Mouse (Mus musculus) T-helper 17 cell (primary cell): ENCODE results near the gene Grem2.

Experiments used
- in situ Hi-C, 2 experiments: fragments of 300-600 bp; cut with MboI, MseI; formaldehyde crosslinking; loops; 1 replicate in 1 of 2; 2 replicates in 1 of 2; pipeline ENCODE4 v1.15.1; 2025; ENCODE audit warnings: high pct_unique_total_duplicates in 2 of 2

Gene Grem2

DNA sequence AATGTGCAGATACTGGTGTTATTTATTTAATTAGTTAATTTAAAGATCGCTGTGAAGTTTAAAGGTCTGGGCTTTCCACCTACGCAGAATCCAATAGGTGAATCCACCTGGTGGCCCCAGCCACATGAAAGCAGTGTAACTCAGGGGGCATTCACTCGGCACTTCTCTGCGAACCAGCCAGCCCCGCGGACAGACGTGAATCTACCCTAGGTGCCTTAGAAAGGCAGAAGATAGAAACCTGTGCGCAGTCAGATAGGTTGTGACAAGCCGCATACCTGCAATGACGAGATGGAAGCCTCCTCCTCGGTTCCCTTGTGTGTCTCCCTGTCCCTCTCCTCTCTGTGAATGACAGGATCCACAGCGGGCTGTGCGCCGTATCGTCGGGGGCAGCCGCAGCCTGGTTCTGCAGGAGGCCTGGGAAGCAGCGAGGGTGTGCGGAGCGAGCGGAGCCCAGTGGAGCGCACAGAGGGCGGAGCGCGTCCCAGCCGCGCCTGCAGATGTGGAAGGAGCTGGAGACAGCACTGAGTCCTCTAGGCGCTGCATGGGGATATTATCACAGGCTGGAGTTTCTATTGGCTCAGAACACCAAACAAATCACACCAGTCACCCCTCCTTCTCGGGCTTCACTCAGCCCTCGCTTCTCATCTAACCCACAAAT lies at the start of gene Grem2:
Gene Grem2, minus strand, starts transcription at position 522 of the 658 bp plus-strand sequence.
- in situ Hi-C loops, result no loop called here

DNA sequence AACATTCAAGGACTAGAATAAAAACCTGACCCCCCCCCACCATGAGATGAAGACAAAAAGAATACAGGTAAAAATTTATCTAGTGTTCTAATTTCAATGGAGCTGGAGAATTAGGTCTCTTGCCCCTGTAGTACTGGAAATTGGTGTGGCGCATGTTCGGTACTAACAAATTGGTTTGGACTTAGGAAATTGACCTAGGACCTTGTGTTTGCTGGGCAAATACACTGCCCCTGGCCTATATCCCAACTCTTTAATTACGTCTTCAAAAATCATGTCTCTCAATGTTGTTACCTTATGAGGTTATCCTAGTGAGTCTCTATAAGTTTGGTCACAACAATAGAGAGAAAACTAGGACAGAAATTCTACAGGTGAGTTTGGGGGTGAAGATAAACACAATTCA lies 38.2 kb upstream of the Grem2 start:
- in situ Hi-C loops, result no loop called here

DNA sequence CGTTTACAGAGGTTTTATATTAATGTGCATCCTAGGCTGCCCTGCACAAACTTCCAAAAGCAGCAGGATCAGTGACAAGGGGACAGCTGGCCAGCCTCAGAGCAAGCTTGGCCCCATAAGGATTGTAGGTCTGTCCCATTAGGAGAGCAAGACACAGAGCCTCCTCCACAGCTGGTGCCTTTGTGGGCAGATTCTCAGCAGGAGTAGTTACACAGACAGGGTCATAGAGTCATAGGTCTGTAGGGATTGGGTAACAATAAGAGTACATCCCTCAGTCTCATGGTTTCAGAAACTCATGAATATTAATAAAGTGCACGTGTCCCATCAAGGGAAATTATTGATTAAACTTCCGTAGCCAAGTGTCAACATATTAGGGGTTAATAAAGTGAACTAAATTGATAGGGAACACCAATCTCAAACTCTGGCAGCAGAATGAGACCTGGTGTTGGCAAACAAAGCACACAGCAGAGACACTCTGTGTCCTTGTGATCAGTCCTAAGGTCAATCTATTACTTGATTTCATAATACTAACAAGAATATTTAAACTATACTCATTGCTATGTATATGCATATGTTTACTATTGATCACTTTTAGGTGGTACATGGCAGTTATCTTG lies 9.5 kb upstream of the Grem2 start:
- in situ Hi-C loops, result no loop called here

DNA sequence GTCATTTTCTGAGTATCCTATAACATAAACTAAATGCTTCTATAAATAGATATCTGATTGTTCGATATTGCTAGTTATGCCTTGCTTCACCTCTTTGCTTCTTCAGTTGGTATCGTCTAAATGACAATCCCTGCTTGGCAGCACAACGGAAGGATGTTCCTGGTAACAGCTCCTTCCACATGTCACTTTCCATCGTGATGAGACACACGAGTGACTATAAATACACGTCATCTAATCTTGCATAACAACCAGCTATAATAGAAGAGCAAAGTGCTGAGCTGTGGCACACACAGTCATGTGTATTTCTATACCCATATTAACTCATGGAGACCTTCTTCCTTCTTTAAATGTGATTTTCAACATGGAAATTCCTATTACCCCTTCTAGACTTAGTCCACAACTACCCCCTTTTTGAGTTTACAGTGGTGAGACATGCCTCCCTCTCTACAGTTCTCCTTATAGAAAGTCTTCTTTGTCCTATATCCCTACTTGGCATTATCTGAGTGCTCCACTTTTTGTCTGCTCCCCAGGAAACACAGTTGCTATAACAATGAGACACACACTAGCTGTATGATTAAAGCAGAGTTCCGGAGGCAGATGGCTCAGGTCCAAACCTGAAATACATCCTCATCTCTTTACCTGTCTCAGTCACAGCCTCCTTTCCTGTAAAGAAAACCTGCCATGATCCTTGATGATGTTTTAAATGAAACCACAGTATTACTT lies 8.0 kb upstream of the Grem2 start:
- in situ Hi-C loops, result no loop called here

DNA sequence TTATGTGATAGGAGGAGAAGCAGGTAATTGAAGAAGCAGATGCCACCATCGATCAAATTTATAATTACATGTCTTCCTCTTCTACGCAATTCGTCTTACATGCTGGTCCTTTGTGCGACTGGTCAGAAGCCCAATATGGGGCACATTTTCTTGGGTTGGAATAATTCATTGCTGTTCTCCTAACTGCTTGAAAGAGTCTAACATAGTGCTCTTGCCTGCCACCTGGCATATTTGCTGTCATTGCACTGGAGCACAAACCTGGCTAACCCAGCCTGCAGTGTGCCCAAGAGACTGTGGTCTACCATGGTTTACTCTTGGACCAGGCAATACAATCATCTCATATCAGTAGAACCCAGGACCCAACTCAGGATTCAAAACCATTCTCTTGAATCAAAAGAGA lies 2.7 kb downstream of the Grem2 start:
- in situ Hi-C loops, result loop anchor here in 1 of 2 experiments (10.0 kb wide), 1 partner anchor 1614 kb away; no protein-coding TSS in a partner anchor

DNA sequence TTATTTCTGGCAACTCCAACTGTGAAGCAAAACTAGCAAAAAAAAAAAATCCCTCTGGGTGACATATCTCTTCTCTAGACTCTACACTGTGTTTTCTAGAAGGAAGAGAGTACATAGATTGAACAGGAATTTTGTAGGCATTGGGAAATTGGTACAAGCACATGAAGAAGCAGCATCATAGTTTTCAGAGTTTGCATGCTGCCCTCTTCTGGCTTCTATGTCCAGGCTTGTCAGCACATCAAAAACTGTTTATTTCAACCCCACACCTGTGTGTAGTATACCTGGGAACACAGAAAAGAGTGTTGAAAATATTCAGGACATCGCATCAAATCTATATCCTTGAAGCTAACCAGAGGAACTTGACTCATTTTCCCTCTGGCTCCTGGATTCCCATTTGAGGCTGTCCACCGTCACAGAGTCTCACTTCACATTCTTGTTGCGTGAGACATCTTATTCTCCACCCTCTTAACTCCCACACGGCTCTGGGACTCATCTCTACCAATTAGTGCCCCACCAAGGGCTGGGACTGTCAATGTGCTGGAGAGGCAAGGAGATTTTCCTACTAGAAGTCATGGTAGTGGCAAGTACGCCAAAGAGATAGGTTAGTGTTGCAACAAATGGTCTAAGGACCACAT lies 3.3 kb downstream of the Grem2 start:
- in situ Hi-C loops, result loop anchor here in 1 of 2 experiments (10.0 kb wide), 1 partner anchor 1614 kb away; no protein-coding TSS in a partner anchor

DNA sequence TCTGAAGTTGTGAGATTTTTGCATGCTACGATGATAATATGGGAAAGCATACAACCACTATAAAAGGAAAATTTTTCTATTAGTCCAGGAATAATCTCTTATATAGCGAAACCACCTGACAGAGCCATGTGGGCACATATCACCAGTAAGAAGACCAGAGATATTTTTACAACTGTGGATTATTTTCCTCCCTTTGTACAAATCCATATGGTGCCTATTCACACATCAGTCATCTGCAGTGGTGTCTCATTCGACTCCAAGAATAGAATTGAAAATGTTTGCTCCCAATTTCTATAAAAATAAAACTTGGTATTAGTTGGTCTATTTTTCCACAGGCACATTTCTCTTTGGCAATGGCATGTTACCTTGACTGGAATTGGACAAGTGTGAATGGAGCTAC lies 11.8 kb downstream of the Grem2 start:
- in situ Hi-C loops, result loop anchor here in 1 of 2 experiments (10.0 kb wide), 1 partner anchor 1605 kb away; no protein-coding TSS in a partner anchor

DNA sequence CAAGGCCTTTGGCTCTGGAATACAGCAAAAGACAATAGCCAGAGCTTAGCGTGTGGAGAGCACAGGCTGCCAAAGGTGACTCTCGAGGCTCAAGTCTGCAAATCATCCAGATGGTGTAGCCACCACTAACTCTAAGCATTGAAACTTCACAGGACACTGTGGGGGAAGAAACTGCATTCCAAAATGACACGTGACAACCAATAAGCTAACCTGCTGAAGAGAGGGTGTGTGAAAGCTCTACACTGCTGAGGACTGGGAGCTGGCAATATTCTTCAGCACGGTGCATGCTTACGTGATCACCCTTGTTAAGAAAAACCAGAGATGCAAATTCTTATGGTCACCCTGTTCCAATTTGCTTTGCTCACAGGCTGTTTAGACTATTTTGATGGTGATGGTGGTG lies 13.4 kb downstream of the Grem2 start:
- in situ Hi-C loops, result no loop called here

DNA sequence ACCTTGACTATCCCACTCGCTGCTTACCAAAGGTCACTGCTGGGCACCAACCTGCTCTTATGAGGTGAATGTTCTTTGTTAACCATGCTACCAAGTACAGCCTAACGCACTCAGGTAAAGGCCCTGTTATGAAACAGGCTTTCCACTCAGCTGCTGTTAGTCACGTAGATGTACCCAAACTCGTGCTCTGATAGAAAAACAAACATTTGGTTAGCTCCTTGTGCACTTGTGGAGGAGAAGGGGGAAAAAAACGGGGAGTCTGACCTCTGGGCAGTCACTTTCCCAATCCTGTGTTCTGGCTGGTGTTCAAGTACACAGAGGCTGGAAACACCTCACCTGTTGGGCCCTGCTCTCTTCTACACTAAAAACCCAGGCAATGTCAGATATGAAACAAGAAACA lies 14.0 kb downstream of the Grem2 start:
- in situ Hi-C loops, result no loop called here

DNA sequence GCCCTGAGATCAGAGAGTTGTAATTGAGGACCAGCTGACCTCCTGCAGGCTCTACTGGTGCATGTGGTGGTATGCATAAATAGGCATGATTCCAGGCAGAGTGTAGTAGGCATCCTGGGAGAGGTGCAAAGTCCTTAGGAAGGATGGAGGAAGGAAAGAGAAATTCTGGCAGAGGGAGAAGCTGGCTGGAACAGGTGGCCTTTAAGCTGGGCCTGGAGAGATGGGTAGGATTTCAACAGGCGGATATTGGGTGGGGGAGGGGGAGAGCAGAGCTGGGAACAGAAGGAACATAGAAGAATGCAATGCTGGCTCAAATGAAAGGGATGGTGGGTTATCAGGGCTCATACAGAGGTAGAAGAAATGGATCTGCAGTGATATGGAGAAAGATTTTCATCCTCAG lies 18.9 kb downstream of the Grem2 start:
- in situ Hi-C loops, result no loop called here

DNA sequence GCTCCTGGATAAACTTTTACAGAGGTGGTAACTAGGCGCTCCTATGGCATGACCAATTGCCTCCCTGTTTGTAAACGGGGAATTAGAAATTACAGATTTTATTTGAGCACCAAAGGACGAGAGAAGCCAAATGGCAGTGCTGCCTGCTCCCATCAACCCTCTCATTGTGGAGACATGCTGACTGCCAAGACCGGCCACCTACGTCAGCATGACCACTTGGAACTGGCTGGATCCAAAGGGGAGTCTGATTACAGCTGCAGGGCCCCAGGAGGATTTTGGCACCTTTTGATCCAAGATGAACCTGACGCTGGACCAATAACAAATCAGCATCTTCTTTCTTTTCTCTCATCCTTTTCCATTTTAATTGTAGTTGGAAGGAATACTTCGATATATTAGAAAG lies 29.1 kb downstream of the Grem2 start:
- in situ Hi-C loops, result no loop called here

DNA sequence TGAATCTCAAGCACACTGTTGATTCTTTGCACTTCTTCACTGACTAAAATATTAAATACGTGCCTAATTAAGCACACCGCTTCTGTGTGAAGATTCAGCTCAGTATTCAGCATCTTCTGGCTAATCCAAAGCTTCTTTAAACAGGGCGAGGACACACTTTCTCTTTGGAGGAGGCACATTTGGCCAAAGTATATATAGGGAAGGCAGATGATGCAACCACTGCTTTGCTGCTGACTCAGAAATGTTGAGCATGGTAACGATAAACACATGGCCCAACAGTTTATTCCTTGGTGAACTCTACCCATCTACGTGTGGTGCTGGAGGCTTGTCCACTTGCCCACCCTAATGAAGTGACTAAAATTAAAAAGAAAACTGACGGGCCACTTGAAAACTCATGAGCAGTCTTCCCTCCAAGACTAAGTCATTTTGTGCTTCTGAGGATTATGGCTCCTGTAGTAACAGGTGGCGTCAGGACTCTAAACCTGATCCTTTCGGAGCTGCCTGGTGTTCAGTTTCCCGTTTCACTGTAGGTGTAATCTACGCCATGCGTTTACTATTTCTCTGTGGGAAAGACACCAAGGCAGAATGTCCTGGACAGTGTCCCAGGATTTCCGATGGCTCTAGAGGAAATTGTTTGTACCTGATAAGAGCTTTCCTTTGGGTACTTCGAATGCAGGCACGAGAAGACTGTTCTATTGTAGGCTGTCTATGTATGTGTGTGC lies 32.8 kb downstream of the Grem2 start:
- in situ Hi-C loops, result no loop called here

DNA sequence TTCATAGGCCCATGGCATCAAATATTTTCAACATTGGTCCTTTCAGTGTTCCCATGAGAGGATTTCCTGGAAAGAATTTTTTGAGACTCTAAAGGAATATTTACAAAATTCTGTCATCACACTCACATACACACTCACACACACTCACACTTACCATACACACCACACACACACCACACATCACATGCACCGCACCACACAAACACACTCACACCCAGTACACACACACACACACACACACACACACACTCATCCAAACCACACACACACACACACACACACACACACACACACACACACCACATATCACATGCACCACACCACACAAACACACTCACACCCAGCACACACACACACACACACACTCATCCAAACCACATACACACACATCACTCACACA lies 33.5 kb downstream of the Grem2 start:
- in situ Hi-C loops, result no loop called here

DNA sequence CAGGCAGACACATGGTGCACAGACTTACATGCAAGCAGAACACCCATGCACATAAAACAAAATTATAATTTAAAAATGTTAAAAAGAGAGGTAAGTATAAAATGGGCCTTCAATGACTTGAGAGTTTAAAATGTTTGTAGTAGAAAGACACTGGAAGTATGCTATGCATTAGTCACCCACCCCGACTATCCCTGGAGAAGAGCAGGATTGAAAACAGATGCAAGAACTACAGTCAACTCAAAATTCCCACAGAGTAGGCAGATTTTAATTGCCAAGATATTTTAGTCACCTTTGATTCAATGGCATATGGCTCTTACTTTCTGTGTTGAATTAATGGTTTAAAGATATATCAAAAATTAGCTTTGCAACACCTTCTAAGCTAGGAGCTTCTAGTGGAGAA lies 39.1 kb downstream of the Grem2 start:
- in situ Hi-C loops, result no loop called here

DNA sequence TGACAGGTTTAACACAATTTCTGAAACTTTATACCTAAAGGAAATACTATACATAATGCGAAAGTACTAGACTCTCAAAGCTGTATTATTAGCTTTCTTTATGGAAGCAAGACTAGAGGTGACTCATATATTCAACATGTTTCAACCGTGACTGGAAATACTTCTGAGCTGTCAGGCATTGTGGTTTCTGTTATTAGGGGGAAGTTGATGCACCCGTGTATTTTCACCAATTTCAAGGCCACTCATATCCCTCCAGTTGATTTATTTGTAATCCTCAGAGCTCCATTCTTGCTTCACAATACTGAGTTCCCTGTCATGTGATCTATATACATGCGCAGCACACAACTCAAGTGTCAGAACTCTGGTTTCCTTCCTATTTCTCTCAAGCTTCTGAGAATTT lies 46.4 kb downstream of the Grem2 start:
- in situ Hi-C loops, result no loop called here

DNA sequence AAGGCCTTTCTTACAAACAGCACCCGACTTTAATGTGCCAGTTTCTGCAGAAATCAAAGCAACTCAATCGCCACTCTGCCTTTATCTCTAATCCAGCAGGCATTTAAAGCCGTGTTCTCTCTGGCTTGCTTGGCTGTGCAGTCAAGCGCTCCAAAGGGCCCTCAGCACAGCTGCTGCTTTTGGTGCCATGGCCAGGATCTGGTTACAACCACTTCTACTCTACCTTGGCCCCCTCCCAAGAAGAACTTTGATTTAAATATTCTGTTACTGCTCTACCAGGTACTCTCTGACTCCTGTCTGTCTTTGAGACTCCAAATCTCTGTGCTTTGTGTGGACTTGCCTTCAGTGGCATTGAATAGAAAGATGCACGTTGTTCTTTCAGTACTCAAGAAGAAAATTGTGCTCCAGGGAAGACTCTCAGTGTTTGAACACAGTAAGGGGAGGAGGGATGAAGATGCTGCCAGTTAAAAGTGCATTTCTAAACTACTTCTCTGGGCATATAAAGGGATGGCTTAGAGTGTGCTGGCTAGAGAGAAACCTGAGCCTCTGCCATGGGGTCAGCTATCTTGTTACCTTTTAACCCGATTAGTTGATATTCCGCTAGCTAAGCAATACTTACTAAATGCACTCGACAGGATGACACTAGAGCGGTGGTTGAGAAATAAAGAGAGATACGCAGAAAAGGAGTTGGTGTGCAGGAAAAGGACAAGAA lies 61.1 kb downstream of the Grem2 start:
- in situ Hi-C loops, result no loop called here

DNA sequence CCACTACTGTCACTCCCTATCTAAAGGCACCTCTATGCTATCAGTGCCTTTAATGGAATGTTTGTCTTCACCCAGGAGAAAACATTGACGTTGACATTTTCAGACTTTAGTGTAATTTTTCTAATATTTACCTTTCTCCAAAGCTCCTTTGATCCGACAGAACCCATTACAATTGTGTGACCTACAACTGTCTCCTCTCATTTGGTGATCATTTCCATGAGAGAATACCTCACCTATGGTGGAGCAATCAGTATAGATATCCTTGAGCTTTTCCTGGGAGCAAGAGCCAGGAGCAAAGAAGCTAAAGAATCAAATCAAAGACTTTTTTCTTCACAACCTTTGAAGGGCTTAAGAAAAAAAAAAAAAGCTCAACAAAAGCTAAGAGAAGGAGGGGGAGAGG lies 65.4 kb downstream of the Grem2 start:
- in situ Hi-C loops, result no loop called here

DNA sequence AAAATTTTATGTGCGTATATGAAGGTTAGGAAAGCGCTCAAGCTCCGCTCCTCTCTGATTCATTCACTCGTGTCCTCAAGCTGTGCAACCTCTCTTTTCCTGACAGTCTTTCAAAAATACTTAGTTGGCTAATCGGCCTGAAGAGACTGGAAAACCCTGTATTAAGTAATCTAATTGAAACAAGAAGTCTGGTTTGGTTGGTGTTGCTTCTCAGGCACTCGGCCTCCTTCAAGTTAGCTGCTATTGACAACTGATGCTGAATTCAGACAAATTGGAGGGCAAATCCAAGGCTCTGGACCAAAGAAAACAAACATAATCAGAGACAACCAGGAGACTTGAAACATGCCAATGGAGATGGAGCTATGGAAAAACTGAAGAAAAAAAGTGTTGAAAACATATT lies 76.8 kb downstream of the Grem2 start:
- in situ Hi-C loops, result no loop called here

DNA sequence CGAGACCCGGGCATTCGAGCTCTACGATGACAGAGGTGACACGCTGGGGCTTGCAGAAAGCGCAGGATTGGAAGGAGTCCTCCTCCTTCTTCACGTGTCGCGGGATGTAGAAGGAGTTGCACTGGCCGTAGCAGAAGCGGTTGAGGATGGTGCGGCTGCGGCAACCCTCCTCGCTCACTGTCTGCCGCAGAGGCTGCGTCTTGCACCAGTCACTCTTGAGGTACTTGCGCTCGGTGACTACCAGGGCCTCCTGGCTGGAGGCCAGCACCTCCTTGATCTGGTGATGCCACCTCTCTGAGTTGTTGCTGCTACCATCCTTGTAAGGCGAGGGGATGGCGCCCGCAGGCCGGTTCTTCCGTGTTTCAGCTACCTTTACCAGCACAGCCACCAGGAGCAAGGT lies 84.8 kb downstream of the Grem2 start:
- in situ Hi-C loops, result no loop called here

DNA sequence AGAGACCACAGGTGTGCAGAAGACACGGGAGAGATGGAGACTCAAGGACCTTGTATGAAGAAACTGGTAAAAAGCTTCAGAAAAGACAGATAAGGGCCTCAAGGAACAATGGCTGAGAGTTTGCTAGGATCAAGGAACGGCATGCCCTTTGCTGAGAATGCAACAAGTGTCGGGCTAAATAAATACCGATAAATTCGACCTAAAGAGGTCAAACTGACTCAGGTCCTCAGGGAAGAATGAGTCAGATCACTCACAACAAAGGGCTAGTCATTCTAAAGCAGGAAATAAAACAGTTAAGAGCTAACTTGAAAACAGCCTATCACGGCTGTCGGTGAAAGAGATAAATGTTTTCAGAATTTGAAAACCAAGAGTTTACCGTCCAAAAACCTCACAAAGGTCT lies 95.1 kb downstream of the Grem2 start:
- in situ Hi-C loops, result no loop called here

DNA sequence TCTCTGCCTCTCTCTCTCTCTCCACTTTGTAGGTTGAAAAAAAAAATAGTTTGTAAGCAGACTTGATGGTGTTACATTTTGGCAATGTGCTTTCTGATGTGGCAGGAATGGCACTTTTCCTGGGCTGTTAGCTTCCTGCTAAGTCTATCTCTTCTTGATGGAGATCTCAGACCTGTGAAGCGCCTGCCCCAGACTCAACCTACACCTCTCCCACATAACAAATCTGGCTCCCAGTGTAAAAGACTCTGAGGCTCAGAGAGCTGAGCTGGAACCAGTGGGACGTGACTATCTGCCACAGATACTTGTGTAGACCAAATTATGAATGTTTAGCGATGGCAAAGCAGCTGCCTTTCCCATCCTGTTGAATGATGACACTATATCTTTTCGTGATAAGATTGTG lies 109.8 kb downstream of the Grem2 start:
- in situ Hi-C loops, result no loop called here
